Mouse (Mus musculus) kidney, adult 2 months (tissue): ENCODE results near the gene Arhgap1. TPM values are rescaled to one million over a fixed set of nuclear protein-coding genes. Genes with fewer than 3 reads are reported as not detected.

Experiments
- DNase-seq: peaks from one replicate; pipeline ENCODE4 v3.0.0; 2021
- H3K27ac ChIP-seq: fragments of 200-500 bp; 2 replicates; pipeline ENCODE4 v1.5.1; 2012; ENCODE audit warnings: low read depth, low read length, control low read depth, inconsistent platforms; ENCODE audit not compliant: insufficient read depth
- H3K27me3 ChIP-seq: fragments of 200-500 bp; replicated peaks from 2 replicates; pipeline ENCODE4 v1.6.1; 2012; ENCODE audit warnings: mild to moderate bottlenecking, moderate library complexity, low read length, inconsistent platforms; ENCODE audit not compliant: control insufficient read depth, insufficient read depth
- H3K36me3 ChIP-seq: fragments of 200-500 bp; 2 replicates; pipeline ENCODE4 v1.6.1; 2012; ENCODE audit warnings: mild to moderate bottlenecking, moderate library complexity, low read length, inconsistent platforms; ENCODE audit not compliant: control insufficient read depth, insufficient read depth
- H3K4me1 ChIP-seq: fragments of 200-500 bp; 2 replicates; pipeline ENCODE4 v1.6.1; 2011; ENCODE audit warnings: low read length; ENCODE audit not compliant: control insufficient read depth, insufficient read depth
- H3K4me3 ChIP-seq: fragments of 200-500 bp; 2 replicates; pipeline ENCODE4 v1.5.1; 2011; ENCODE audit warnings: mild to moderate bottlenecking, low read depth, low read length, control low read depth; ENCODE audit not compliant: insufficient read depth
- CTCF ChIP-seq: fragments of 200-500 bp; conservative IDR thresholded peaks from 2 replicates; pipeline ENCODE4 v1.5.1; 2011; ENCODE audit warnings: low read depth, mild to moderate bottlenecking, control low read depth, low read length, moderate library complexity, mixed read lengths; ENCODE audit not compliant: insufficient read depth, insufficient read length
- POLR2A ChIP-seq: fragments of 200-500 bp; IDR thresholded peaks from one replicate; pipeline ENCODE4 v1.6.1; 2011; ENCODE audit warnings: low read depth, low read length, control low read depth
- WGBS: fragments of 180-500 bp; shearing (Covaris S2); methylation state at CpG from one replicate; pipeline ENCODE4 v1.1.7; 2018; 5-methylcytosine and 5-hydroxymethylcytosine counted together
- polyA plus RNA-seq: library from polyadenylated mRNA; depleted of rRNA; stranded (reverse); fragments of >200 nt; gene quantifications from 2 replicates; pipeline ENCODE4 v1.2.3, GENCODE M21; 2012

Arhgap1 gene
- polyA plus RNA-seq, 1 experiment, result 90.2 TPM

DNA sequence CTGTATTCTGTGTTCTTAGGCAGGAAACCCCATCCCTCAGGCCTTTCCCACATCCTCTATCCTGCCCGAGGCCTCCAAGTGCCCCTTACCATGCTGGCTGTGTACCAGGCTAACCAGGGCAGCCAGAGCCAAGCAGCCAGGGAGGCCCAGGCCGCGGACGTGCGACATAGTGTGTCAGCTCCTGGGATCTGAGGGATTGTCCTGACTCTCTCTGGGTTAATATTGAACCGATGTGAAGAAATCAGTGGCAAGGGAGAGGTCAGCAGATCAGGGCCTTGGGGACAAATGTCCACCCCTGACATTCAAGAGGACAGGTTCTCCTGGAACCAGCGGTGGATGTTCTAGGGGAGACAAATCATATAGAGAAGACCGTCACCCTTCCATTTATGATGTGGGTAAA lies 13.4 kb upstream of the Arhgap1 start, which contains the start of gene F2:
F2 (minus strand) TSS at position 186 of the 400 bp plus-strand sequence.
- DNase-seq, result no peak
- H3K27ac ChIP-seq, result no peak within 1 kb of the TSS
- H3K4me3 ChIP-seq, result no peak within 1 kb of the TSS
- no peaks in the 10 kb centered on the region for H3K27me3 ChIP-seq
- no peaks in the 10 kb centered on the region for H3K36me3 ChIP-seq
- no peaks in the 10 kb centered on the region for H3K4me1 ChIP-seq
- 79% methylated on average over 8 of the region's 8 CpGs for WGBS
- TF ChIP-seq POLR2A (no peak), CTCF (no peak)

DNA sequence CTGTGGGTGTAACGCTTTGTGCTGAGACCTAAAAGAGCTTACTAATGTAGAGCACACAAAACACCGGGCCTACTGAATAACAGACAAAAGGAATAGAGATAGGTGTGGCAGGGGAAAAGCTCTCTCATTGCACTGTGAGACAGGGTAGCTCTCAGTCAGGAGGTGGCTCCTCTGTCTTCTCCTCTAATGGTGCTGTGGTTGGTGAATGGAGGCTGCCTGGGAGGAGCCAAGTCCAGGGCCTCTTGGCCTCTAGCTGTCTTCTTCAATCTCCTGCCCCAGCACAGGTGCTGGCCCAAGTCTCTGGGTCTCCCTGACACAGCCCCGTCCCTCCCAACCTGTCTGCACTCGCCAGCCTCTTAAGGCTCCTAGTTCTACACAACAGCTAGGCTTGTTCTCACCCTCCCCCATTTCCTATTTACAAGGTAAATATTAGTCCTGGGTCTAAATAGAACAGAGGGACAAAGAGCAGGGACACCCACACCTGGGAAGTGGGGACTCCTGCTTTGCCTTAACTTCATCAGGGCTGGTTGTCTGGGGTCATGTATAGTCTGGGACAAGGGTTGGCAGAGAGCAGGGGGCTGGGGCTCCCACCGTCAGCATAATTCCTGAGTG lies 12.8 kb upstream of the Arhgap1 start:
- DNase-seq, result no peak
- no peaks in the 10 kb centered on the region for H3K36me3 ChIP-seq
- no peaks in the 10 kb centered on the region for H3K27me3 ChIP-seq
- no peak overlapping the region for H3K27ac ChIP-seq
- no peak for TF ChIP-seq CTCF
- 85% methylated on average over 5 of the region's 5 CpGs for WGBS
- no peaks in the 10 kb centered on the region for H3K4me1 ChIP-seq
- no peak overlapping the region for H3K4me3 ChIP-seq

GRCm38 (mm10) chr2:91638931-91639330 lies 10.7 kb upstream of the Arhgap1 start:
- WGBS, result 69% methylated on average over 6 of the region's 6 CpGs
- no peaks in the 10 kb centered on the region for H3K36me3 ChIP-seq
- no peak overlapping the region for H3K4me3 ChIP-seq
- no peak overlapping the region for H3K27ac ChIP-seq
- no peak for TF ChIP-seq CTCF
- no peak for TF ChIP-seq POLR2A
- H3K27me3 ChIP-seq, result no peaks in the 10 kb centered on the region
- H3K4me1 ChIP-seq, result no peaks in the 10 kb centered on the region
- no peak for DNase-seq

DNA sequence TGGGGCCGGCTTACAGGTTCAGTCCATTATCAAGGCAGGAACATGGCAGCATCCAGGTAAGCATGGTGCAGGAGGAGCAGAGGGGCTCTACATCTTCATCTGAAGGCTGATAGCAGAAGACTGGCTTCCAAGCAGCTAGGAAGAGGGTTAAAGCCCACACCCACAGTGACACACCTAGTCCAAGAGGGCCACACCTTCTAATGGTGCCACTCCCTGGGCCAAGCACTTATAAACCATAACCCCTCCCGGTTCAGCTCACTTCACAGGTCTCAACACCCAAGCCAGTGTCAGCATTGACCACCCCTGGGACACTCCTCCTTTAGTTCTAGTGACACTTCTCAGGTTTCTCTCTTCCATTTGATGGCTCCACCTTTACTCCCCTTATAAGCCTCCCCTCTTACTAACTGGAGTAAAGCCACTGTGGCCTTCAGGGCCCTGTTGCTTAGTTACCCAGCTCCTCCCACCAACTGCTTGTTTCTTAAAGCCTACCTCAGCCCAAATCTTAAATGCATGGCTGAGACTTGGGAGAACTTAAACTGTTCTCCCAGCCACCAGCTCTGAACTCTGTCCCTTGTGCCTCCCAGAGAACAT lies 6.7 kb upstream of the Arhgap1 start:
- TF ChIP-seq POLR2A (no peak), CTCF (no peak)
- H3K4me1 ChIP-seq, result no peaks in the 10 kb centered on the region
- no peak for DNase-seq
- 75% methylated on average over 2 of the region's 2 CpGs for WGBS
- H3K4me3 ChIP-seq, result no peak overlapping the region
- no peaks in the 10 kb centered on the region for H3K27me3 ChIP-seq
- H3K36me3 ChIP-seq, result no peaks in the 10 kb centered on the region; the same call in 1 of the 2 replicates
- no peak overlapping the region for H3K27ac ChIP-seq

DNA sequence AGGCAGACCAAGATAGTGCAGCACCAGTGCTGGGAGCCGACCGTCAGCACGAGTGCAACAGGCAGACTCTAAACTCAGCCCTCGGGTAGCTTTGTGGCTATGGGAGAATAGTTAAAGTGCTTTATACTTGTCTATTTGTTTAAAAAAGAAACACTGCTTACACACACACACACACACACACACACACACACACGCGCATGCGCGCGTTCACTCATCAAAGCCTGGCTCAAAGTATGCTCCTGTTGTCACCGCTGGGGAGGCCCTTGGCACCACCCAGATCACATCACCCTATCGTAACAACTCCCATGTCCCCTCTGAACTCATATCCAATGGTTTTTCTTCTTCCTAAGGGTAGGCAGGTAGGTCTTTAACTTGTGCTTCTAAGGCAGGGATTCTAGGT lies 5.6 kb upstream of the Arhgap1 start:
- no peak for DNase-seq
- H3K4me3 ChIP-seq, result no peak overlapping the region
- no peaks in the 10 kb centered on the region for H3K4me1 ChIP-seq
- 93% methylated on average over 11 of the region's 11 CpGs for WGBS
- TF ChIP-seq CTCF (no peak), POLR2A (no peak)
- H3K36me3 ChIP-seq, result no peaks in the 10 kb centered on the region; the same call in 1 of the 2 replicates
- no peak overlapping the region for H3K27ac ChIP-seq
- H3K27me3 ChIP-seq, result no peaks in the 10 kb centered on the region

DNA sequence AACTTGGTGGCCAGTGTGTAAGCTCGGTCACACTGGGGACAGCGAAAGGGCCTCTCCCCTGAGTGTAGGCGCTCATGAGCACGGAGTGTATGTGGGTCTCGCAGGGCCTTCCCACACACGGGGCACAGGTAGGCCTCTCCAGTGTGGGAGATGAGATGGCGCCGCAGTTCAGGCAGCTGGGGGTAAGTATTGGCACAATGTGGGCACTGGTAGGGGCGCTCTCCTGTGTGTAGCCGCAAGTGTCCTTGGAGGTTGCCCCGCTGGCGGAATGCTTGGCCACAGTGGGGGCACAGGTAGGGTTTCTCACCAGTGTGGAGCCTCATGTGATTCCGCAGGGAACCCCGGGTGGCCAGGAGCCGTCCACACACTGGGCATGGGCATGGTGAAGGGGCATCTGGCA lies 4.3 kb upstream of the Arhgap1 start:
- H3K4me1 ChIP-seq, result no peaks in the 10 kb centered on the region
- H3K27me3 ChIP-seq, result no peaks in the 10 kb centered on the region
- no peak overlapping the region for H3K27ac ChIP-seq
- no peak overlapping the region for H3K4me3 ChIP-seq
- no peaks in the 10 kb centered on the region; the same call in 1 of the 2 replicates for H3K36me3 ChIP-seq
- no peak for TF ChIP-seq POLR2A
- TF ChIP-seq CTCF, result no peak
- no peak for DNase-seq
- WGBS, result 95% methylated on average over 15 of the region's 15 CpGs

DNA sequence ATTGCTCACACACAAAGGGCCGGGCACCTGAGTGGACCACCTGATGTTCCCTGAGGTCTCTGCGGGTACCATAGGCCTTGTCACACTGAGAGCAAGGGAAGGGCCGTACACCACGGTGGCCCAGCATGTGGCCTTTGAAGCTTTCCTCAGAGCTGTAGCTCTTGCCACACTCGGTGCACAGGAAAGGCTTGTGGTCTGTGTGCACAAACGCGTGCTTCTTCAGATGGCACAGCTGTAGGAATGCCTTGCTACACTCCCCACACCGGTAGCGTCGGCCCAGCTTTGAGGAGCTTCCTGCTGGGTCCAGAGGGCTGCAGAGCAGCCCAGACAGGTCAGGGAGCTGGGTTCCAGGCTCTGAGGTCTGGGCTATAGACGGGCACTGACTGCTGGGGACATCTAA lies 3.8 kb upstream of the Arhgap1 start:
- no peaks in the 10 kb centered on the region for H3K4me1 ChIP-seq
- H3K4me3 ChIP-seq, result no peak overlapping the region
- no peak for DNase-seq
- H3K36me3 ChIP-seq, result no peaks in the 10 kb centered on the region; the same call in 1 of the 2 replicates
- TF ChIP-seq POLR2A, result no peak
- TF ChIP-seq CTCF, result no peak
- no peak overlapping the region for H3K27ac ChIP-seq
- 96% methylated on average over 11 of the region's 11 CpGs for WGBS
- H3K27me3 ChIP-seq, result no peaks in the 10 kb centered on the region
